Mouse (Mus musculus) MEL (cell line): ENCODE data around the gene N4bp2l1. TPM values are rescaled to one million over a fixed set of nuclear protein-coding genes. Genes with fewer than 3 reads are reported as not detected.

Experiments used
- DNase-seq: peaks from one replicate; pipeline ENCODE4 v3.0.0; 2011; ENCODE audit warnings: low read depth, low spot score
- H3K27ac ChIP-seq: 2 replicates; pipeline ENCODE4 v1.5.1; 2012; ENCODE audit warnings: low read depth, mild to moderate bottlenecking, control low read depth, low read length, moderate library complexity; ENCODE audit not compliant: control insufficient read depth
- H3K27me3 ChIP-seq, 2 experiments: fragments of 150-350 bp in 1 of 2; sonication (generic) in 1 of 2; 2 replicates each; pipeline ENCODE4 v1.6.1; 2012; ENCODE audit warnings: low read length in 2 of 2, mild to moderate bottlenecking in 2 of 2, improper control_type of control experiment in 1 of 2, moderate library complexity in 1 of 2; ENCODE audit not compliant: insufficient read depth in 2 of 2, control insufficient read depth in 1 of 2
- H3K36me3 ChIP-seq, 2 experiments: 2 replicates each; pipeline ENCODE4 v1.6.1; 2012 to 2014; ENCODE audit warnings: low read length in 2 of 2, improper control_type of control experiment in 1 of 2, inconsistent platforms in 1 of 2, mild to moderate bottlenecking in 1 of 2; ENCODE audit not compliant: insufficient read depth in 2 of 2, control insufficient read depth in 1 of 2
- H3K4me1 ChIP-seq, 2 experiments: fragments of 150-350 bp in 1 of 2; sonication (generic) in 1 of 2; 2 replicates each; pipeline ENCODE4 v1.6.1; 2012; ENCODE audit warnings: low read length in 2 of 2, improper control_type of control experiment in 1 of 2, mild to moderate bottlenecking in 1 of 2; ENCODE audit not compliant: insufficient read depth in 2 of 2, control insufficient read depth in 1 of 2
- H3K4me3 ChIP-seq, 2 experiments: fragments of 150-350 bp in 1 of 2; sonication (generic) in 1 of 2; 2 replicates each; pipeline ENCODE4 v1.5.1; 2012; ENCODE audit warnings: low read depth in 2 of 2, low read length in 2 of 2, mild to moderate bottlenecking in 2 of 2, moderate library complexity in 2 of 2, control low read depth in 1 of 2, improper control_type of control experiment in 1 of 2; ENCODE audit not compliant: control insufficient read depth in 1 of 2, insufficient read depth in 1 of 2
- H3K79me2 ChIP-seq: 2 replicates; pipeline ENCODE4 v1.6.1; 2012; ENCODE audit warnings: mild to moderate bottlenecking, low read length, moderate library complexity; ENCODE audit not compliant: control insufficient read depth, poor library complexity, insufficient read depth
- H3K9ac ChIP-seq: 2 replicates; pipeline ENCODE4 v1.6.1; 2012; ENCODE audit warnings: low read depth, mild to moderate bottlenecking, control low read depth, low read length, moderate library complexity; ENCODE audit not compliant: control insufficient read depth, poor library complexity, severe bottlenecking
- H3K9me3 ChIP-seq: fragments of 150-350 bp; sonication (generic); replicated peaks from 2 replicates; pipeline ENCODE4 v1.6.1; 2012; ENCODE audit warnings: mild to moderate bottlenecking, low read length, improper control_type of control experiment, moderate library complexity; ENCODE audit not compliant: insufficient read depth
- BHLHE40 ChIP-seq: IDR thresholded peaks from 2 replicates; pipeline ENCODE4 v1.6.1; 2012; ENCODE audit warnings: low read depth, mild to moderate bottlenecking, inconsistent platforms, low read length, improper control_type of control experiment, borderline replicate concordance
- ELF1 ChIP-seq: IDR thresholded peaks from 2 replicates; pipeline ENCODE4 v1.6.1; 2014; ENCODE audit warnings: low read depth, mild to moderate bottlenecking, inconsistent platforms, low read length, improper control_type of control experiment, moderate library complexity
- EP300 ChIP-seq, 2 experiments: IDR thresholded peaks; 2 replicates each; pipeline ENCODE4 v1.6.1; 2011; ENCODE audit warnings: improper control_type of control experiment in 2 of 2, low read length in 2 of 2, low read depth in 1 of 2, mild to moderate bottlenecking in 1 of 2
- HCFC1 ChIP-seq: IDR thresholded peaks from 2 replicates; pipeline ENCODE4 v1.6.1; 2012; ENCODE audit warnings: low read depth, mild to moderate bottlenecking, inconsistent platforms, low read length, improper control_type of control experiment, moderate library complexity
- MAX ChIP-seq: IDR thresholded peaks from 2 replicates; pipeline ENCODE4 v1.6.1; 2011; ENCODE audit warnings: low read length, improper control_type of control experiment
- MAZ ChIP-seq: IDR thresholded peaks from 2 replicates; pipeline ENCODE4 v1.6.1; 2012; ENCODE audit warnings: low read depth, mild to moderate bottlenecking, inconsistent platforms, low read length, improper control_type of control experiment
- MEF2A ChIP-seq: IDR thresholded peaks from 2 replicates; pipeline ENCODE4 v1.6.1; 2014; ENCODE audit warnings: low read depth, mild to moderate bottlenecking, inconsistent platforms, low read length, improper control_type of control experiment; ENCODE audit not compliant: poor library complexity, insufficient replicate concordance, severe bottlenecking; ENCODE audit errors: extremely low read depth
- MXI1 ChIP-seq: IDR thresholded peaks from 2 replicates; pipeline ENCODE4 v1.6.1; 2011; ENCODE audit warnings: mild to moderate bottlenecking, low read depth, low read length, improper control_type of control experiment
- MYB ChIP-seq: IDR thresholded peaks from 2 replicates; pipeline ENCODE4 v1.6.1; 2011; ENCODE audit warnings: mild to moderate bottlenecking, low read depth, low read length, improper control_type of control experiment
- NELFE ChIP-seq: IDR thresholded peaks from 2 replicates; pipeline ENCODE4 v1.6.1; 2011; ENCODE audit warnings: low read depth, low read length, improper control_type of control experiment
- POLR2AphosphoS2 ChIP-seq: IDR thresholded peaks from 2 replicates; pipeline ENCODE4 v1.6.1; 2011; ENCODE audit warnings: low read length, improper control_type of control experiment
- POLR2AphosphoS5 ChIP-seq: IDR thresholded peaks from 2 replicates; pipeline ENCODE4 v1.6.1; 2012; ENCODE audit warnings: low read depth, borderline replicate concordance, mild to moderate bottlenecking, inconsistent platforms, low read length, moderate library complexity, mixed read lengths
- RAD21 ChIP-seq: IDR thresholded peaks from 2 replicates; pipeline ENCODE4 v1.6.1; 2011; ENCODE audit warnings: mild to moderate bottlenecking, low read depth, low read length, improper control_type of control experiment
- SMC3 ChIP-seq: IDR thresholded peaks from 2 replicates; pipeline ENCODE4 v1.6.1; 2011; ENCODE audit warnings: low read depth, low read length, improper control_type of control experiment
- TCF12 ChIP-seq: IDR thresholded peaks from 2 replicates; pipeline ENCODE4 v1.6.1; 2014; ENCODE audit warnings: low read depth, mild to moderate bottlenecking, inconsistent platforms, low read length, improper control_type of control experiment, moderate library complexity
- USF1 ChIP-seq: IDR thresholded peaks from 2 replicates; pipeline ENCODE4 v1.6.1; 2014; ENCODE audit warnings: low read depth, mild to moderate bottlenecking, inconsistent platforms, low read length, improper control_type of control experiment, moderate library complexity
- USF2 ChIP-seq, 2 experiments: IDR thresholded peaks; 2 replicates each; pipeline ENCODE4 v1.6.1; 2011 to 2012; ENCODE audit warnings: improper control_type of control experiment in 2 of 2, low read length in 2 of 2, borderline replicate concordance in 1 of 2, inconsistent platforms in 1 of 2, low read depth in 1 of 2, mild to moderate bottlenecking in 1 of 2; ENCODE audit not compliant: insufficient read depth in 1 of 2
- ZKSCAN1 ChIP-seq: IDR thresholded peaks from 2 replicates; pipeline ENCODE4 v1.6.1; 2012; ENCODE audit warnings: low read depth, mild to moderate bottlenecking, inconsistent platforms, low read length, improper control_type of control experiment, moderate library complexity
- polyA plus RNA-seq, 2 experiments: library from polyadenylated mRNA; stranded (reverse) in 1 of 2; unstranded in 1 of 2; fragments of >175 nt in 1 of 2; fragments of >200 nt in 1 of 2; gene quantifications; 2 replicates each; pipeline versions ENCODE4 v1.2.1 to v1.2.4; 2012; ENCODE audit warnings: low replicate concordance in 2 of 2, low read depth in 1 of 2; ENCODE audit not compliant: insufficient read length in 2 of 2, insufficient read depth in 1 of 2, missing spikeins in 1 of 2
- total RNA-seq: library from RNA; depleted of rRNA; stranded (reverse); fragments of 300-350 nt; gene quantifications from 2 replicates; pipeline ENCODE4 v1.2.3, GENCODE M21; 2012

N4bp2l1 gene
- total and polyA plus RNA-seq, 3 experiments, result 2.6 to 15.0 TPM; not detected in 1

- Histone ChIP-seq H3K9me3 (no peaks in the 10 kb centered on the region), H3K4me3 (no peak overlapping the region), H3K27ac (no peak overlapping the region), H3K27me3 (no peaks in the 10 kb centered on the region), H3K9ac (no peak overlapping the region), H3K4me1 (no peaks in the 10 kb centered on the region), H3K79me2 (no peaks in the 10 kb centered on the region), H3K36me3 (no peaks in the 10 kb centered on the region; a peak in 1 of 4 replicates)
- no peak for DNase-seq
- TF ChIP-seq USF1 (no peak), TCF12 (no peak), POLR2AphosphoS5 (no peak), USF2 (IDR thresholded peaks at IDR 0.05; ENCODE audit: borderline replicate concordance in 1 of 2, insufficient read depth in 1 of 2, low read depth in 1 of 2, low read length in 2 of 2) (no peak), NELFE (no peak), POLR2AphosphoS2 (no peak), SMC3 (no peak), MAX (no peak), RAD21 (no peak), ELF1 (no peak), BHLHE40 (no peak), ZKSCAN1 (no peak)
Observed at GRCm38 (mm10) chr5:150614054-150614453, 17.1 kb upstream of the N4bp2l1 start.

GRCm38 (mm10) chr5:150611697-150612096 is 14.7 kb upstream of the N4bp2l1 start:
- no peaks in the 10 kb centered on the region for H3K9me3 ChIP-seq
- no peaks in the 10 kb centered on the region for H3K27me3 ChIP-seq
- no peaks in the 10 kb centered on the region; a peak in 1 of 4 replicates for H3K36me3 ChIP-seq
- H3K79me2 ChIP-seq, result no peaks in the 10 kb centered on the region
- TF ChIP-seq EP300 (IDR thresholded peaks at IDR 0.05; ENCODE audit: low read depth in 1 of 2, low read length in 2 of 2) (no peak), ELF1 (no peak), HCFC1 (no peak), MXI1 (no peak)
- H3K27ac ChIP-seq, result no peak overlapping the region
- no peak overlapping the region for H3K4me3 ChIP-seq
- H3K9ac ChIP-seq, result no peak overlapping the region
- no peak for DNase-seq
- H3K4me1 ChIP-seq, result no peaks in the 10 kb centered on the region

GRCm38 (mm10) chr5:150611136-150611535 is 14.1 kb upstream of the N4bp2l1 start:
- Histone ChIP-seq H3K9ac (no peak overlapping the region), H3K9me3 (no peaks in the 10 kb centered on the region)
- TF ChIP-seq POLR2AphosphoS5 (no peak), ZKSCAN1 (no peak), MAZ (no peak), MEF2A (no peak), MXI1 (no peak), MYB (no peak), SMC3 (no peak), MAX (no peak)
- TF ChIP-seq, all 39 proteins: peak for 0
- Histone ChIP-seq H3K4me1 (no peaks in the 10 kb centered on the region), H3K79me2 (no peaks in the 10 kb centered on the region), H3K36me3 (no peaks in the 10 kb centered on the region; a peak in 1 of 4 replicates), H3K27me3 (no peaks in the 10 kb centered on the region), H3K4me3 (no peak overlapping the region), H3K27ac (no peak overlapping the region)
- no peak for DNase-seq
